Mouse (Mus musculus) ES-E14 (cell line): ENCODE data around the gene Mrps10.

Experiments used
- ZC3H11A ChIP-seq: IDR thresholded peaks from 2 replicates; pipeline ENCODE4 v1.6.1; 2012; ENCODE audit warnings: low read depth, mild to moderate bottlenecking, inconsistent platforms, low read length, borderline replicate concordance
- ZNF384 ChIP-seq: IDR thresholded peaks from 2 replicates; pipeline ENCODE4 v1.6.1; 2012; ENCODE audit warnings: low read depth, low read length, inconsistent platforms

DNA sequence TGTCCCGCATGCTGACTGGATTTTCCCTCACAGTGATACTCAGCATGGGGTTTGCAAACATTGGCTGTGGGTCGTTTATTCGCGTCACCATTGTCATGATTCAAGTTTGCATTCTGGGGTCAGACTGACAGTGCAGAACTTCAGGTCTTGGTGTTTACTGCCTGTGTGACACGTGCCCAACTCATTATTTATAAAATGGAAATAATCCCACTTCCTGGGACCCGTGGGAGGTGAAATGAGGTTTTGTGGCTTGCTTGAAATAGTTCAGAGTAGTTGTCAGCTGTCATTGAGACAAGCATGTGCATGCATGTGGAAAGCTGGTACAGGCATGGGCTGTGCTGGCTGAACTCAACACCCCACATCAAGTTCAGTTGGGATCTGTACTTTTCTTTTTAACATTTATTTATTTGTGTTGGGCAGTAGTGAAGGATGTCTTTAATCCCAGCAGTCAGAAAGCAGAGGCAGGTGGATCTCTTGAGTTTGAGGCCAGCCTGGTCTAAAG, 8.1 kb downstream of the Mrps10 start:
- TF ChIP-seq ZNF384 = no peak
- no peak for TF ChIP-seq ZC3H11A
